In genomic region chr11:17181807-17182206, GRCm38 (mm10) we compare ENCODE assay signal across 8 mouse cellular contexts. TPM values are rescaled to one million over a fixed set of nuclear protein-coding genes. Genes with fewer than 3 reads are reported as not detected.
DNase-seq lines count a peak whose midpoint lies in the region; ATAC-seq lines count a peak whose summit lies in the region.

Gene Wdr92 (plus strand): TSS chr11:17182107.

- no peak for ATAC-seq in heart, embryonic 13.5 days (ENCODE audit: extremely low read depth, insufficient number of reproducible peaks, low FRiP score, low TSS enrichment)
- ATAC-seq in megakaryocyte, adult 5-6 weeks (ENCODE audit: poor library complexity, severe bottlenecking) = no peak

- H3K27ac ChIP-seq in heart, embryonic 13.5 days (replicated peaks) = no peak within 1 kb of the TSS

- H3K9me3 ChIP-seq in heart, embryonic 13.5 days = no peaks in the 10 kb centered on the region

- no peak within 1 kb of the TSS for H3K9ac ChIP-seq in heart, embryonic 13.5 days

- no peak within 1 kb of the TSS for H3K4me3 ChIP-seq in heart, embryonic 13.5 days

- peaks cover 16% of the 10 kb centered on the region for H3K36me3 ChIP-seq in heart, embryonic 13.5 days

- no peaks in the 10 kb centered on the region for H3K27me3 ChIP-seq in heart, embryonic 13.5 days (replicated peaks)

- H3K4me1 ChIP-seq in heart, embryonic 13.5 days = no peaks in the 10 kb centered on the region

- WGBS in heart, embryonic 13.5 days = 84% methylated on average over 3 of the region's 3 CpGs

- H3K4me2 ChIP-seq in heart, embryonic 13.5 days = no peak within 1 kb of the TSS

- no peak for DNase-seq in heart, adult 18-20 months
- no peak for DNase-seq in heart, postnatal 4 days
- no peak for DNase-seq in adrenal gland, adult 2 months
- no peak for DNase-seq in gastrocnemius, postnatal 4 days (ENCODE audit: low spot score in 2 of 2)
- DNase-seq in right cerebral cortex, adult 18-20 months = no peak
- no peak for DNase-seq in right cerebral cortex, postnatal 25 days

RNA-seq across cellular contexts. Expression of gene Wdr92, which starts in this region (rescaled TPM):
- total RNA-seq in heart, adult 18-20 months (2021) = 10 to 100 TPM; 11.1 to 11.7 TPM
- 1 to 10 TPM; 7.4 to 8.5 TPM for total RNA-seq in heart, postnatal 4 days (2021)
- total RNA-seq in adrenal gland, adult 2 months (2021) = 10 to 100 TPM; 13.0 to 17.0 TPM
- polyA plus RNA-seq in adrenal gland, adult 2 months (2012; rRNA removed) = 4.5 and 4.6 TPM in 2 replicates
- 18.1 and 20.1 TPM in 2 replicates for polyA plus RNA-seq in heart, embryonic 13.5 days (2015; fragmentation: Nextera tagmentation; extraction: Ambion mirVana)
- 9.2 and 13.9 TPM in 2 replicates for total RNA-seq in megakaryocyte, adult 5-6 weeks (2015)
- total RNA-seq in megakaryocyte, adult 5-6 weeks (2017) = 13.6 and 16.4 TPM in 2 replicates
- total RNA-seq in gastrocnemius, postnatal 4 days (2021) = 1 to 10 TPM; 8.9 to 9.6 TPM
